Mouse (Mus musculus) cerebellum, adult (tissue): Measurements from ENCODE around the gene Man2a2.

Experiments used
- ATAC-seq: cut with Nextera tagmentation; 2 replicates; pipeline ENCODE4 v1.9.2; 2017; ENCODE audit warnings: mild to moderate bottlenecking, moderate library complexity, mixed read lengths; ENCODE audit not compliant: insufficient number of reproducible peaks, low FRiP score, low TSS enrichment

Gene Man2a2

GRCm38 (mm10) chr7:80371041-80371751 is at the start of gene Man2a2:
Man2a2 (minus strand) TSS chr7:80371375.
- peak; percentile 37; the same call in 1 of the 2 replicates for ATAC-seq

GRCm38 (mm10) chr7:80420586-80420985 is 49.4 kb upstream of the Man2a2 start:
- ATAC-seq = no peak

- no peak for ATAC-seq
These were observed 48.1 kb upstream of the Man2a2 start for GRCm38 (mm10) chr7:80419278-80419677.

GRCm38 (mm10) chr7:80418036-80418435 is 46.9 kb upstream of the Man2a2 start:
- no peak for ATAC-seq

GRCm38 (mm10) chr7:80417601-80418000 is 46.4 kb upstream of the Man2a2 start:
- no peak for ATAC-seq

GRCm38 (mm10) chr7:80416969-80417368 is 45.8 kb upstream of the Man2a2 start:
- ATAC-seq = no peak

- no peak for ATAC-seq
These were observed 43.2 kb upstream of the Man2a2 start for GRCm38 (mm10) chr7:80414303-80414855.

GRCm38 (mm10) chr7:80413512-80414302 is 42.5 kb upstream of the Man2a2 start:
- ATAC-seq = no peak

GRCm38 (mm10) chr7:80412781-80413180 is 41.6 kb upstream of the Man2a2 start:
- ATAC-seq = no peak

- no peak for ATAC-seq
These were observed 41.1 kb upstream of the Man2a2 start for GRCm38 (mm10) chr7:80412279-80412678.

- no peak for ATAC-seq
These were observed 39.2 kb upstream of the Man2a2 start for GRCm38 (mm10) chr7:80410380-80410779.

- ATAC-seq = no peak
These were observed 36.5 kb upstream of the Man2a2 start for GRCm38 (mm10) chr7:80407712-80408111.

GRCm38 (mm10) chr7:80406186-80406585 is 35.0 kb upstream of the Man2a2 start:
- no peak for ATAC-seq

- no peak for ATAC-seq
These were observed 34.1 kb upstream of the Man2a2 start, which contains the start of gene Furin for GRCm38 (mm10) chr7:80405188-80405695. Furin (minus strand) TSS chr7:80405436.

- no peak for ATAC-seq
These were observed 33.1 kb upstream of the Man2a2 start for GRCm38 (mm10) chr7:80404101-80404894.

GRCm38 (mm10) chr7:80403551-80403950 is 32.4 kb upstream of the Man2a2 start:
- 0 out of 2 replicates have a peak, but pooled peaks have one; percentile 28 for ATAC-seq

- peak; percentile 51 for ATAC-seq
These were observed 31.6 kb upstream of the Man2a2 start for GRCm38 (mm10) chr7:80402651-80403321.

GRCm38 (mm10) chr7:80401860-80402641 is 30.9 kb upstream of the Man2a2 start:
- ATAC-seq = no peak
